Mouse (Mus musculus) T-cell, adult 2 months (primary cell): Measurements from ENCODE around the gene Nt5c3b.

Experiments
- DNase-seq: peaks from one replicate; pipeline ENCODE4 v3.0.0; 2022; ENCODE audit warnings: low spot score

Gene Nt5c3b

GRCm38 (mm10) chr11:100399320-100399719, 42.3 kb downstream of the Nt5c3b start:
- peak; percentile 43 for DNase-seq

DNA sequence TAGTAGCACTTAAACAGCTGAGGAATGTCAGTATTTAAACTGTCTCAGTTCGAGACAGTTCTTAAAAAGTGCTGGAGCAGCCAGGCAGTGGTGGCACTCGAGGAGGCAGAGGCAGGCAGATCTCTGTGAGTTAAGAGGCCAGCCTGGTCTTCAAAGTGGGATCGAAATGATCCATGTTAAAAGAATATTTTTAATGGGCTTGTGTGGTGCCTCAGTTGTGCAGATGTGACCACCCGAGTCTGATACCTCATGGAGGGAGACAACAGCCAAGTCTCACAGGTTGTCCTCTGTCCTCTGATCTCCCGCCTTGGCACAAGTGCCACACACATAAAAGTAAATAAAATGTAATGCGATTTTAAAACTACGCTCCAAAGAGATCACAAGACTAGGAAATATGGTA, 43.1 kb downstream of the Nt5c3b start:
- DNase-seq: no peak

GRCm38 (mm10) chr11:100397600-100398389, 43.8 kb downstream of the Nt5c3b start, which contains the start of gene Jup:
TSS of gene Jup (minus strand) at chr11:100397763.
- peak; percentile 92 for DNase-seq

- DNase-seq: no peak
Observed at GRCm38 (mm10) chr11:100396886-100397599, 44.6 kb downstream of the Nt5c3b start.

DNA sequence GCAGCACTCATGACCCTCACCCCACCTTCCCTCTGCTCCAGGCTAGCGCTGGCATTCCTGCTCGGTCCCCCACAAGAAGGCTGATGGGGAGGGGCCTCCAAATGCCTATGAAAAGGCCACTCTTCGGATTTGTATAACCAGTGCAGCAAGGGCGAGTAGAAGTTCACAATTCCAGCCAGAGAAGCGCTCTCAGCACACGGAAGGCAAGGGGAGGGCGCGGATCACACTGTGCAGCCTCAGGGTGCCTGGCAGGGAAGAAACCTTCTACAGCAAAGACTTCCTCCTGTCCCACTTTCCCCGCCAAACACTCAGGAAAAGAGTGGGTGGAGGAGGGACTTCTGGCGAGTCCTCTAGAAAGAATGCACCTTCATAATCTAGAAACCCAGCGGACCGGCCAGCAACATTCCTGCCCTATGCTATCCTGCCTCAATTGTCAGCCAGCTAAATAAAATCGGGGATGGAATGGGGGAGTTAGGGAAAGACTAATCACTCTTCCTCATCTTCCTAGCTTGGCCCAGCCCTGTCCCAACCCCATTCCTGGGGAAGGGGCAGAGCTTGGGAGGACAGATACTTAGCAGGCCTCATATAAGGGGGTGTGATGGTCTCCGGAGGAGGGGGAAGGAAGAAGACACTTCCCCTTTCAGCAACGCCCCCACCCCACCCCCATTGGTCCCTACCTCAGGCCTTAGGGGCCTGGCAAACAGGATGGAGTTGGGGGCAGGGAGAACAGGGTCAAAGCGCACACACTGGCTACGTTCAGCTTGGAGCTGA, 45.6 kb downstream of the Nt5c3b start:
- no peak for DNase-seq

GRCm38 (mm10) chr11:100395200-100395599, 46.4 kb downstream of the Nt5c3b start:
- DNase-seq: no peak

DNA sequence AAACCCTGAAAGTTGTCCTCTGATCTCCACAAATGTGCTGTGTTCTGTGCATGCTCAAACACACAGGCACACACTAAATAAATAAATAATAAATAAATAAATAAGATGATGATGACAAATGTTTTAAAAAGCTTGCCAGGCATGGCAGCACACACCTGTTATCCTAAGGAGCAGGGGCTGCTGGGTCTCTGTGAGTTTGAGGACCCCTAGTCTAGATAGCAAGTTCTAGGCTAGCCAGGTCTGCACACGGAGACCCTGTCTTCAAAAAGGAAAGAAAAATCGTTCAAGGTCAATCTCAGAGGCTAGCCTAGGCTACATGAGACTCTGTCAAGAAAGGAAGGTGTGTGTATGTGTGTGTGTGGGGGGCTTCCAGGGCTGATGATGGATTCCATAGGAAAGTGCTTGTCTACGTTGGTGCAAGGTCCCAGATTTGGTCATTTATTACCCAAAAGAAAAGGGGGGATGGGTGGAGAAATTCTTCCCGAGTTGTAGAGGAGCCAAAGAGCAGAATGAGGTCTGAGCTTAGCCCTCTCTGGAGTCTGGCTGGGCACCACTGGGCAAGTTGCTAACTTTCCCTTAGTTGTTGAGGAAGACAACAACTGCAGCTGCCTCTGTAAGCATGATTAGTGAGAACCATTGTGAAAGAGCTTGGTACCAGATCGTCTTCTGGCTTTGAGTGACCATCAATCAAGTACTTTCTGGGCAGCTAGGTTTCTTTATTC, 47.1 kb downstream of the Nt5c3b start:
- no peak for DNase-seq

GRCm38 (mm10) chr11:100393733-100394132, 47.9 kb downstream of the Nt5c3b start:
- DNase-seq: peak; percentile 37

DNA sequence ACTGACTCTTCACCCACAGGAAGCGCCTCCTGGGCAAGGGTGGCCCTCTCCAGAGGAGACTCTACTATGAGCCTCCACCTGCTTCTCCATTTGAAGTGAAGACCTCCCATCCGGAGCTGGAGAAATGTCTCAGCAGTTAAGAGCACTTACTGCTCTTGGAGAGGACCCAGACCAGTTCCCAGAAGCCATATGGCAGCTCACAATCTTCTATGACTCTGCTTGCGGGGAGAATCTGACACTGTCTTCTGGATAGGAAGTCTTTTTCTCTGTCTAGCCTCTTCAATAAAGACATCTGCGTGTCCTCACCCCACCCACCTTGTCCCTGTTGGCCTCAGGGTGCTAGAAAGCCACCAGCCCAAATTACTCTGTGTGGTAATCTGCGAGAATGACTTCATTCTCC, 48.6 kb downstream of the Nt5c3b start:
- no peak for DNase-seq

DNA sequence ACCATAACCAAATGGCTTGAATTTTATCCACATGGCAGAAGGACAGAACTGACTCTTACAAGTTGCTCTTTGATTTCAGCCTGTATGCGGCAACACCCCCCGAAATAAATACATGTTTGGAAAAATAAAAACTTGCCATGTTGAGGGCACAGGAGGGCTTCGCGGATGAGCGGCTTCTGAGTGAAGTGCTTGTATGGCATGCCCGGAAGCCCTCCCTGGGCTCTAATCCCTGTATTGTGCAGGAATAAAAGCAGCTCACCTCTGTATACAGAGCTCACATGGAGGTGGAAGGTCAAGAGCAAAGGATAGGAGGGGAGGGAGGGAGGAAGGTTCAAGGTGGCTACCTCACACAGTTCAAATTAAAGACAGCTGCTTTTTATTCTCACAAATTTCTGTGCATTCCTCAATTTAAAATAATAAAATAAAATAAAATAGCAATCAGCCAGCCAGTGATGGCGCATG, 49.7 kb downstream of the Nt5c3b start:
- no peak for DNase-seq

GRCm38 (mm10) chr11:100391081-100391883, 50.3 kb downstream of the Nt5c3b start:
- DNase-seq: no peak

DNA sequence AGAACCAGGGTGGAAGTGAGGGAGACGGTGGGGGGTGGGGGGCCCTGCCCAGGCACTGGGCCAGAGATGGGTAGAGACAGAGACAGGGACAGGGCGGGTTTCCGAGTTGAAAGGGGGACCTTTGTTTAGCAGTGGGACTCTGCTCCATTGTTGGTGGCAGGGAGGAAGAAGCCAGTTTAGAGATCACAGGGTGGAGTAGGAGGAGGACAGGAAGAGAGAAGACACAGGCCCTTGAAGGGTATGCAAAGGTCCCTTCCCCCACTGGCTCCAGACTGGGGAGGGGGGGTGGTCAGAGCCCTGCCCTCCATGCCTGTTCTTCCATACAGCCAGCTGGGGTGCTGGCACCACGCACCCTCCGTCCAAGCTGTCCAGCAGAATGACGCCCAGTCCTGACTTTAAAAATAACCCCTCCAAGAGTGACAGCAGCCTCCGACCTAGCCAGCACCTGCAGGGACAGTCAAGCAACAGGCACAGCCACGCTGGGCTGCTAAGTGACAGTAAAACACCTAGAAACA, 51.6 kb downstream of the Nt5c3b start:
- DNase-seq: no peak

DNA sequence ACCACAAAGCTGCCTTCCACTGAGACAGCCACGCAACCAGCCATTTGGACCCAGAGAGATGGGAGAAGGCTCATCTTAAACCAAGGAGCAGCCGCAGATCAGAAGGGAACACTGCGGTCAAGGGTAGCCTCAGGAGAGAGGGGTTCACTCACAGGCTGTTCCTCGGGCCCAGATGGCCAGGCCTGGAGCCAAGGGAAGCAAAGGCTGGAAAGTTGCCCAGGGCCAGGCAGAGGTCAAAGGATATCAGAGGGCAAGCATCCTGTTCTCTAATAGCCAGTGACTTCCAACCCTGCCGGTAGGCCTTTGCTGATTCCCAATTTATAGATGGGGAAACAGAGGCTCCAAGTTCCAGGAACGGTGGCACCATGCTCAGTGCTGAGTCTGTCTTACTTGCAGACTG, 53.0 kb downstream of the Nt5c3b start:
- no peak for DNase-seq

DNA sequence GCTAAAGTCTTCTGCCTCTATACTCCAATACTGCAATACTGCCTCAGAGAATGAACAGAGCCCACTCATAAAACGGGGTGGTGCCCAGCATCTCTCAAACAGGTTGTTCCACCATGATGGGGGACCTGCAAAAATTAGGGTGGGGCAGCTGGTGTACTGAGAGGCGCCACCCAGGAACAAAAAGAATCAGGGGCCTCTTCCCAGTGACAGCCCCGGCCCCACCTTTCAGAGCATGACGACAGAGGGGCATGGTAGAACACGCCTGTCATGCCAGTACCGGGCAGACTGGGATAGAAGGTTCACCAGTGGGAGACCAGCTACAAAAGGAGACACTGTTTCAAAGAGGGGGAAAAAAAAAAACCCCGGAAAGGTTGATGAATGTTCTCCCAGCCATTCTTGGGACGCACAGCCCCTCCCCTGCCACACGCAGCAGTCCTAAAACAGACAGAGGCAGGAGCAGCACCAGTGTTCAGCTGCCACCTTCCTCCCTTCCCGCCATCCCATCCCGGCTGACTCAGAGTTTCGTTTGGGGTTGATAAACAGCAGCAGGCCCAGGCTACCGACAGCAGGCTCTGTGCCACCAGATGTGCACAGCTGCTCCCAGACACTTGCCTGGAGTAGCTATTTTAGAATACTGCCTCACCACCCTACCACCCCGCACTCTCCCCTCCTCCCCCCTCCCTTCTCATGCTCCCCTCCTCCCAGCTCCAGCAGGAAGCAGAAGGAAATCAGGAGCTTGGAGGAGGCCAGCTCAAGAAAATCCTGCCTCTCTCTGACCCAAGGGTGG, 53.8 kb downstream of the Nt5c3b start:
- no peak for DNase-seq

- DNase-seq: no peak
Observed at GRCm38 (mm10) chr11:100387111-100387510, 54.5 kb downstream of the Nt5c3b start.

- no peak for DNase-seq
Observed at GRCm38 (mm10) chr11:100386586-100386985, 55.0 kb downstream of the Nt5c3b start.

DNA sequence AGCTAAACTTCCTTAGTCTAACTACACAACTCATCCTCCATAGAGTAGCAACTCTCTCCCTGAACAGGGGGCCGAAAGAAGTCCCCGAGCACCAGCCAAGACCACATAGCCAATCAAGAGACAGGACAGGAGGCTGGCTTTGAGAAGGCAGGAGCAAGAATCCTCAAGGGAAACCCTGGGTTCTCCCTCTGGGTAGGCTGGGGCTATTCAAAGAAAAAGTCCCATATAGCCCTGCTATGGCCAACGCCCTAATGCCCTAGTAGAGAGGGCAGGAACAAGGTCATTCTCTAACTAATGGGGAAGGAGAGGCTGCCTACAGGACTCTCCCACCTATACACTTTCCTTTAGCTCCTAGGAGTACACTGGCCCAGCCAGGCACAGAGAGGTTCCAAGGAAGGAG, 56.6 kb downstream of the Nt5c3b start:
- no peak for DNase-seq

DNA sequence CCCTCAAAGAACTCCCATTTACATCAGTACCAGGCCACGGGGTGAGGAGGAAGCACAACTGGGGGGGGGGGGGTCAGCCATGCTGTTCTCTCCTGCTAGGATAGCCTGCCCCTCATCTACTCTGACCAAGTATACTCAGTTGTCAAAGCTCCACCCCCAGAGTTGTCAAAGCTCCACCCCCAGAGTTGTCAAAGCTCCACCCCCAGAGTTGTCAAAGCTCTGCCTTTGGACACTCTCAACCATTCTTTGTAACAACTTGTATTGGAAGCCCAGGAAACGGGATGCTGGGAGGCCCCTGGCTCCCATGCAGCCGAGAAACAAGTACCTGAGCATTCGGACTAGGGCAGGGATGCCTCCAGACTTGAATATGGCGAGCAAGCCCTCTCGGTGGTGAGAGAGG, 58.9 kb downstream of the Nt5c3b start:
- DNase-seq: no peak

DNA sequence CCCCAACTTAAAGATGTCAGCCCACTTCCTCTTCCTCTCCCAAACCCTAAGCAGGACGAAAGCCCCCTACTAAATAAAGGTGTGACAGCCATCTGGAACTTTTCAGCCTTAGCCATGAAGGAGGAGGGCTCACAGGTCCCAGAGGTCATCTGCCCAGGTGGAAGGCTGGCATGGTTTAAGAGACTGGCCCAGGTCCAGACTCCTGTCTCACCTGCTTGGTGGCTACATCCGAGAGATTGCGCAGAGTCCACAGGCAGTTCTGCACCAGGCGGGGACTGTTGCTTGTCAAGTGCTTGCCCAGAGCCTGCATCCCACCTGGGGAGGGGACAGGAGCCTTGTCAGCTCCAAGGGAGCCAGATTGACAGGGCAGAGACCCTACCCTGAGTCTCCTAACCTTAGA, 62.3 kb downstream of the Nt5c3b start:
- no peak for DNase-seq

DNA sequence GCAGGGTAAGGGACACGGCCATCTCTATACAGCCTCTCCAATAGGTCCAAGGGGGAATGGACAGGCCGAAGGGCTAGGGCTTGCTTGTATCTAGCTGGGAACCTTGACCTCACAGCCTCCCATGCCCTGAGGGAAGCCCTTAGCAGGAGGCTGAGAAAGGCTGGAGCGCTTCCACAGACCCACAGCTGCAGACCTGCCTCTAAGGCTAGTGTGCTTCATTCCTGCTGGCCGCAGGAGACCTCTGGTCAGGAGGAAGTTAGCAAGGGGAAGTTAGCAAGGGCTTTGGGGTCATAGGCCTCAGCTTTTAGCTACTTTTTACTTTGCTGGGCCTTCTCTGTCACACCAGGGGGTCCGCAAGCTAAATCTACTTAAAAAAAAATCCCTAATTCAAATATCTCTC, 63.2 kb downstream of the Nt5c3b start:
- no peak for DNase-seq
